ENCODE assay signal across 15 mouse cellular contexts in the genomic region with DNA sequence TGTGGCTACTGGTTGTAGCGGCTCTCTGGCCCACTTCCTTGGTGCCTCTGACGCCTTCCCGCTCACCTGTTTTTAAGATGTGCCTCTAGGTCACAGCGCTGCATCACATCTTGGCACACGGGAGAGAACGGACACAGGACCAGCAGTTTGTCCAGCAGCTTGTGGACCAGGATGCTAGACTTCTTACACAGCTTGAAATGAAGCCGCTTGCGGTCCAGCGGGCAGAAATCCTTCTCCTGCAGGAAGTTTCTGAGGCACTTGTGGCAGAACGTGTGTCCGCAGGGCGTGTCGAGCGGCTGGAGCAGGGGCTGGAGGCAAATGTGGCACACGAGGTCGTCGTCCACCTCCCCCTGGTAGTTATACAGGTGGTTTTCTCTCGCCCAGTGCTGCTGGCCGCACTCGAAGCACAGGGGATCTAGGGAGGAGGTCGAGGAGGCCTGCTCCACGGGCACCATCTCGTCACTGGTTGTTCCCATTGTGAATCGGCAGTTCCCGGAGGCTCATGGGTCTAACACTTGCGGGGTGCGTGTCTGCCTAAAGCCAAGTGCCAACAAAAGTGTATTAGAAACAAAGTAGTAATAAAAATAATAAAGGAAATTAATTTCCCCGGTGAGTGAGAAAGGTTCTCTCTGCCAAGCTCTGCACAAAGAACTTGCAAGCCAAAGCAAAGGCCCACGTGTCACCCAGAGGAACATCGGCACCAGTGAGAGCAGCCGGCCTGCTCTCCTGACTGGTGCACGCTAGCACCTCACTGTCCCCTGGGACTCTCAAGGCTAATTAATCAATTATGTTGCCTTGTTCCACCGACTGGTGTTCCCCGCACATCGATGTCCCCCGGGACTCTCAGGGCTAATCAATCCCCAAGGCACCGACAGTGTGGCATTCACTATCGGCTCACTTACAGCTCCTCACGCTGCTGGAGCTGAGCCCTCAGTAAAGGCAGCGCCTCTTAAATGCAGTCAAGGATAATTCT. TPM values are rescaled to one million over a fixed set of nuclear protein-coding genes. Genes with fewer than 3 reads are reported as not detected.
A peak's percentile ranks its signal among the peaks of the same experiment; 100 is the strongest.
DNase-seq lines count a peak whose midpoint lies in the region; ATAC-seq and TF ChIP-seq lines count a peak whose summit lies in the region.
"Had no signal": no experiment of that assay in that cellular context is flagged by ENCODE, and none has a peak within 500 bp of the region (broad histone marks: within the 10 kb centered on the region; RNA-seq: fewer than 3 reads in every experiment).

No protein-coding gene starts in this region.

- H3K27me3 ChIP-seq in embryonic facial prominence, embryonic 14.5 days (replicated peaks; ENCODE audit: control insufficient read depth, insufficient read depth, low read length): no peaks in the 10 kb centered on the region
- no peaks in the 10 kb centered on the region for H3K27me3 ChIP-seq in embryonic facial prominence, embryonic 10.5 days (replicated peaks; ENCODE audit: low read depth, poor library complexity, severe bottlenecking)
- no peaks in the 10 kb centered on the region for H3K27me3 ChIP-seq in midbrain, embryonic 13.5 days
- H3K27me3 ChIP-seq in midbrain, embryonic 10.5 days (ENCODE audit: low read depth, poor library complexity, severe bottlenecking): no peaks in the 10 kb centered on the region
- H3K27me3 ChIP-seq in hindbrain, embryonic 14.5 days (ENCODE audit: control insufficient read depth, insufficient read depth, low read length): no peaks in the 10 kb centered on the region; the same call in 1 of the 2 replicates
- H3K27me3 ChIP-seq in stomach, postnatal 0 days (ENCODE audit: control insufficient read depth, insufficient read depth, low read length): no peaks in the 10 kb centered on the region
- H3K27me3 ChIP-seq: limb, embryonic 13.5 days; megakaryocyte, embryonic 14.5 days had no signal

- no peak for TF ChIP-seq CTCF in olfactory bulb, adult 2 months (IDR thresholded peaks at IDR 0.05; ENCODE audit: insufficient read depth, low read depth, low read length)
- TF ChIP-seq CTCF in stomach, postnatal 0 days (IDR thresholded peaks at IDR 0.05; ENCODE audit: low read depth): no peak

- H3K4me2 ChIP-seq in embryonic facial prominence, embryonic 14.5 days (ENCODE audit: low read depth, low read length): no peak overlapping the region
- 0 out of 2 replicates have a peak overlapping the region, but pooled peaks have one; percentile 9 for H3K4me2 ChIP-seq in midbrain, embryonic 13.5 days (replicated peaks)
- H3K4me2 ChIP-seq in hindbrain, embryonic 14.5 days (replicated peaks): peak overlapping the region; percentile 12; the same call in 1 of the 2 replicates
- H3K4me2 ChIP-seq in stomach, postnatal 0 days (replicated peaks; ENCODE audit: low read depth): no peak overlapping the region
- H3K4me2 ChIP-seq: limb, embryonic 13.5 days had no signal

- 79% methylated on average over 40 of the region's 40 CpGs for WGBS in embryonic facial prominence, embryonic 14.5 days
- 80% methylated on average over 40 of the region's 40 CpGs for WGBS in embryonic facial prominence, embryonic 10.5 days
- 79% methylated on average over 40 of the region's 40 CpGs for WGBS in midbrain, embryonic 13.5 days
- WGBS in midbrain, embryonic 10.5 days: 87% methylated on average over 40 of the region's 40 CpGs
- 60% methylated on average over 40 of the region's 40 CpGs for WGBS in hindbrain, embryonic 14.5 days
- 76% methylated on average over 40 of the region's 40 CpGs for WGBS in olfactory bulb, adult 2 months
- WGBS in stomach, postnatal 0 days: 76% methylated on average over 40 of the region's 40 CpGs

- no peak overlapping the region for H3K9ac ChIP-seq in embryonic facial prominence, embryonic 14.5 days (ENCODE audit: low read depth, low read length)
- no peak overlapping the region for H3K9ac ChIP-seq in midbrain, embryonic 13.5 days (replicated peaks)
- peak overlapping the region; percentile 44 for H3K9ac ChIP-seq in hindbrain, embryonic 14.5 days
- no peak overlapping the region for H3K9ac ChIP-seq in stomach, postnatal 0 days (ENCODE audit: low read length)
- H3K9ac ChIP-seq: limb, embryonic 13.5 days had no signal

- H3K36me3 ChIP-seq in embryonic facial prominence, embryonic 14.5 days (ENCODE audit: control insufficient read depth, insufficient read depth, low read length): peaks cover 11% of the 10 kb centered on the region; the same call in 1 of the 2 replicates
- H3K36me3 ChIP-seq in embryonic facial prominence, embryonic 10.5 days (replicated peaks): peaks cover 14% of the 10 kb centered on the region
- no peaks in the 10 kb centered on the region for H3K36me3 ChIP-seq in midbrain, embryonic 13.5 days
- H3K36me3 ChIP-seq in midbrain, embryonic 10.5 days: no peaks in the 10 kb centered on the region; the same call in 1 of the 2 replicates
- no peaks in the 10 kb centered on the region for H3K36me3 ChIP-seq in hindbrain, embryonic 14.5 days (replicated peaks; ENCODE audit: control insufficient read depth, insufficient read depth)
- peaks cover 6% of the 10 kb centered on the region; the same call in 1 of the 2 replicates for H3K36me3 ChIP-seq in stomach, postnatal 0 days (ENCODE audit: control insufficient read depth, insufficient read depth, low read length)

- TF ChIP-seq EP300 in stomach, postnatal 0 days (optimal IDR thresholded peaks at IDR 0.05): no peak

- H3K9me3 ChIP-seq in embryonic facial prominence, embryonic 14.5 days (ENCODE audit: control insufficient read depth, low read length): no peaks in the 10 kb centered on the region
- H3K9me3 ChIP-seq in embryonic facial prominence, embryonic 10.5 days: no peaks in the 10 kb centered on the region
- no peaks in the 10 kb centered on the region for H3K9me3 ChIP-seq in midbrain, embryonic 13.5 days
- H3K9me3 ChIP-seq in midbrain, embryonic 10.5 days (replicated peaks): no peaks in the 10 kb centered on the region
- H3K9me3 ChIP-seq in hindbrain, embryonic 14.5 days (ENCODE audit: control insufficient read depth, low read length): no peaks in the 10 kb centered on the region
- no peaks in the 10 kb centered on the region for H3K9me3 ChIP-seq in stomach, postnatal 0 days (ENCODE audit: control insufficient read depth, low read length)
- H3K9me3 ChIP-seq: limb, embryonic 13.5 days; megakaryocyte, embryonic 14.5 days had no signal

- peak; percentile 84 for ATAC-seq in embryonic facial prominence, embryonic 14.5 days (ENCODE audit: low read depth)
- peak; percentile 55 for ATAC-seq in midbrain, embryonic 13.5 days
- peak; percentile 54; the same call in 1 of the 2 replicates for ATAC-seq in hindbrain, embryonic 14.5 days (ENCODE audit: low FRiP score)
- no peak for ATAC-seq in stomach, postnatal 0 days (ENCODE audit: low FRiP score, low TSS enrichment)

- H3K4me1 ChIP-seq in embryonic facial prominence, embryonic 14.5 days (ENCODE audit: control insufficient read depth, insufficient read depth, low read length): peaks cover 6% of the 10 kb centered on the region; the same call in 1 of the 2 replicates
- H3K4me1 ChIP-seq in embryonic facial prominence, embryonic 10.5 days: peaks cover 35% of the 10 kb centered on the region
- H3K4me1 ChIP-seq in midbrain, embryonic 13.5 days (replicated peaks): peaks cover 24% of the 10 kb centered on the region
- peaks cover 15% of the 10 kb centered on the region for H3K4me1 ChIP-seq in midbrain, embryonic 10.5 days
- H3K4me1 ChIP-seq in hindbrain, embryonic 14.5 days (replicated peaks; ENCODE audit: control insufficient read depth, insufficient read depth, low read length): peaks cover 11% of the 10 kb centered on the region
- H3K4me1 ChIP-seq in olfactory bulb, adult 2 months (ENCODE audit: control insufficient read depth, insufficient read depth, low read length): peaks cover 56% of the 10 kb centered on the region
- H3K4me1 ChIP-seq in stomach, postnatal 0 days (replicated peaks; ENCODE audit: control insufficient read depth, insufficient read depth): peaks cover 7% of the 10 kb centered on the region

- no peak overlapping the region for H3K27ac ChIP-seq in embryonic facial prominence, embryonic 14.5 days (replicated peaks; ENCODE audit: low read depth, low read length)
- no peak overlapping the region for H3K27ac ChIP-seq in embryonic facial prominence, embryonic 10.5 days (replicated peaks)
- no peak overlapping the region for H3K27ac ChIP-seq in midbrain, embryonic 13.5 days
- H3K27ac ChIP-seq in midbrain, embryonic 10.5 days (replicated peaks): no peak overlapping the region
- peak overlapping the region; percentile 54 for H3K27ac ChIP-seq in hindbrain, embryonic 14.5 days
- peak overlapping the region; percentile 79 for H3K27ac ChIP-seq in olfactory bulb, adult 2 months (ENCODE audit: insufficient read depth, low read depth, low read length)
- H3K27ac ChIP-seq in stomach, postnatal 0 days (replicated peaks): no peak overlapping the region
- H3K27ac ChIP-seq: gastrocnemius, adult 2 months; limb, embryonic 13.5 days had no signal

- DNase-seq in embryonic facial prominence, embryonic 14.5 days (ENCODE audit: low spot score): peak; percentile 67
- no peak for DNase-seq in embryonic facial prominence, embryonic 10.5 days (ENCODE audit: low spot score)
- no peak for DNase-seq in midbrain, embryonic 10.5 days (ENCODE audit: low spot score)
- peak; percentile 53 for DNase-seq in hindbrain, embryonic 14.5 days (ENCODE audit: low spot score)
- DNase-seq in lung, postnatal 25 days (ENCODE audit: low spot score): no peak
- DNase-seq in stomach, postnatal 0 days (ENCODE audit: low spot score): no peak
- DNase-seq: cerebellum, adult 18-20 months; gastrocnemius, adult 2 months; kidney, adult 8-10 months; lung, adult 18-20 months; spleen, adult 18-20 months had no signal

- H3K4me3 ChIP-seq in embryonic facial prominence, embryonic 14.5 days (ENCODE audit: low read depth, low read length): no peak overlapping the region
- no peak overlapping the region for H3K4me3 ChIP-seq in embryonic facial prominence, embryonic 10.5 days
- no peak overlapping the region for H3K4me3 ChIP-seq in midbrain, embryonic 13.5 days (replicated peaks)
- H3K4me3 ChIP-seq in midbrain, embryonic 10.5 days: no peak overlapping the region
- no peak overlapping the region for H3K4me3 ChIP-seq in hindbrain, embryonic 14.5 days (replicated peaks; ENCODE audit: low read length)
- no peak overlapping the region for H3K4me3 ChIP-seq in olfactory bulb, adult 2 months (ENCODE audit: insufficient read depth, low read depth, low read length)
- H3K4me3 ChIP-seq in stomach, postnatal 0 days (ENCODE audit: low read depth, low read length): no peak overlapping the region
- H3K4me3 ChIP-seq: gastrocnemius, adult 2 months; limb, embryonic 13.5 days; megakaryocyte, embryonic 14.5 days had no signal

- TF ChIP-seq POLR2A in olfactory bulb, adult 2 months (IDR thresholded peaks at IDR 0.05; ENCODE audit: insufficient read depth, low read depth, low read length): no peak

RNA-seq across cellular contexts. Expression of a gene that starts 34.1 kb away (rescaled TPM):
- 13.7 and 13.9 TPM in 2 replicates for polyA plus RNA-seq in embryonic facial prominence, embryonic 14.5 days (2014; fragmentation: Nextera tagmentation; extraction: Ambion mirVana)
- polyA plus RNA-seq in embryonic facial prominence, embryonic 10.5 days (2016; fragmentation: Nextera tagmentation; extraction: Ambion mirVana): 10.4 and 11.6 TPM in 2 replicates
- 4.1 and 4.4 TPM in 2 replicates for polyA plus RNA-seq in midbrain, embryonic 13.5 days (2015; fragmentation: Nextera tagmentation; extraction: Ambion mirVana)
- polyA plus RNA-seq in midbrain, embryonic 10.5 days (2016; fragmentation: Nextera tagmentation; extraction: Ambion mirVana): 7.6 and 7.7 TPM in 2 replicates
- 5.0 and 5.6 TPM in 2 replicates for polyA plus RNA-seq in hindbrain, embryonic 14.5 days (2014; fragmentation: Nextera tagmentation; extraction: Ambion mirVana)
- not detected in 2 replicates for polyA plus RNA-seq in olfactory bulb, adult 2 months (2012; ENCODE audit: insufficient read depth, insufficient read length, low replicate concordance, missing spikeins)
- polyA plus RNA-seq in stomach, postnatal 0 days (2015; fragmentation: Nextera tagmentation; extraction: Ambion mirVana): 9.3 and 10.8 TPM in 2 replicates

RNA-seq across cellular contexts. Expression of a gene that starts 34.6 kb away (rescaled TPM):
- polyA plus RNA-seq in embryonic facial prominence, embryonic 14.5 days (2014; fragmentation: Nextera tagmentation; extraction: Ambion mirVana): 138 and 147 TPM in 2 replicates
- polyA plus RNA-seq in embryonic facial prominence, embryonic 10.5 days (2016; fragmentation: Nextera tagmentation; extraction: Ambion mirVana): 135 and 141 TPM in 2 replicates
- 101 and 103 TPM in 2 replicates for polyA plus RNA-seq in midbrain, embryonic 13.5 days (2015; fragmentation: Nextera tagmentation; extraction: Ambion mirVana)
- 113 and 130 TPM in 2 replicates for polyA plus RNA-seq in midbrain, embryonic 10.5 days (2016; fragmentation: Nextera tagmentation; extraction: Ambion mirVana)
- 109 and 113 TPM in 2 replicates for polyA plus RNA-seq in hindbrain, embryonic 14.5 days (2014; fragmentation: Nextera tagmentation; extraction: Ambion mirVana)
- not detected in 2 replicates for polyA plus RNA-seq in olfactory bulb, adult 2 months (2012; ENCODE audit: insufficient read depth, insufficient read length, low replicate concordance, missing spikeins)
- 150 TPM in 2 replicates for polyA plus RNA-seq in stomach, postnatal 0 days (2015; fragmentation: Nextera tagmentation; extraction: Ambion mirVana)

Comparison
In these comparisons a context has a peak if more than half of its experiments do, and no peak if none do; other contexts are left out.
1. DNase-seq: peak in embryonic facial prominence, embryonic 14.5 days (single experiment) and hindbrain, embryonic 14.5 days (single experiment); none in embryonic facial prominence, embryonic 10.5 days (single experiment), midbrain, embryonic 10.5 days (single experiment), lung, postnatal 25 days (single experiment) and stomach, postnatal 0 days (single experiment).
2. H3K27ac ChIP-seq: peak in hindbrain, embryonic 14.5 days (single experiment) and olfactory bulb, adult 2 months (single experiment); none in embryonic facial prominence, embryonic 14.5 days (single experiment), embryonic facial prominence, embryonic 10.5 days (single experiment), midbrain, embryonic 13.5 days (single experiment), midbrain, embryonic 10.5 days (single experiment) and stomach, postnatal 0 days (single experiment).
3. H3K4me2 ChIP-seq: peak in midbrain, embryonic 13.5 days (single experiment) and hindbrain, embryonic 14.5 days (single experiment); none in embryonic facial prominence, embryonic 14.5 days (single experiment) and stomach, postnatal 0 days (single experiment).